Mouse (Mus musculus) cerebellum, postnatal 10 days (tissue): Measurements from ENCODE around the gene 4930555G01Rik.
"Not testable (repeated sequence)": the region's sequence is repeated elsewhere in the genome, so short reads cannot be mapped to it uniquely, and the experiment has no call there.

Experiments used
- DNase-seq, 2 experiments: peaks; one replicate each; pipeline ENCODE4 v3.0.0; 2021; ENCODE audit warnings: mixed read lengths in 2 of 2

4930555G01Rik gene

GRCm38 (mm10) chr14:5050329-5050728 lies at the start of gene 4930555G01Rik:
Gene 4930555G01Rik (plus strand): TSS chr14:5050629.
- not testable (repeated sequence) for DNase-seq

- not testable (repeated sequence) for DNase-seq
Observed at GRCm38 (mm10) chr14:5015591-5015990, 34.8 kb upstream of the 4930555G01Rik start, which contains the start of gene Gm3298. Gene Gm3298 (plus strand): TSS chr14:5015891.

- peak; percentile 5 to 19 for DNase-seq
Observed at GRCm38 (mm10) chr14:5070611-5071490, 20.4 kb downstream of the 4930555G01Rik start, which contains the start of gene Gm8281. Gene Gm8281 (plus strand): TSS chr14:5071040.
